Mouse (Mus musculus): Measurements from ENCODE around the gene Bbs9. TPM values are rescaled to one million over a fixed set of nuclear protein-coding genes. Genes with fewer than 3 reads are reported as not detected.
A peak's percentile ranks its signal among the peaks of the same experiment; 100 is the strongest.

Gene Bbs9
- polyA plus RNA-seq, 1 experiment from 2014 or later = 17.4 TPM

GRCm38 (mm10) chr9:22761487-22761886 is 286.0 kb downstream of the Bbs9 start:
- 86% methylated on average over 8 of the region's 8 CpGs for WGBS

GRCm38 (mm10) chr9:22765618-22766220 is 290.2 kb downstream of the Bbs9 start:
- Histone ChIP-seq H3K27ac (replicated peaks) (no peak overlapping the region), H3K9me3 (replicated peaks) (no peaks in the 10 kb centered on the region), H3K4me2 (no peak overlapping the region), H3K4me3 (replicated peaks) (no peak overlapping the region), H3K27me3 (replicated peaks) (no peaks in the 10 kb centered on the region), H3K4me1 (no peaks in the 10 kb centered on the region), H3K36me3 (no peaks in the 10 kb centered on the region), H3K9ac (replicated peaks) (no peak overlapping the region)
- WGBS = 89% methylated on average over 4 of the region's 4 CpGs
- no peak for ATAC-seq (ENCODE audit: low FRiP score)

More at GRCm38 (mm10) chr9:22761487-22761886, 286.0 kb downstream of the Bbs9 start:
- no peaks in the 10 kb centered on the region for H3K27me3 ChIP-seq (replicated peaks)
- no peak overlapping the region for H3K4me3 ChIP-seq (replicated peaks)
- no peaks in the 10 kb centered on the region for H3K9me3 ChIP-seq (replicated peaks)
- no peak overlapping the region for H3K9ac ChIP-seq (replicated peaks)
- no peaks in the 10 kb centered on the region for H3K4me1 ChIP-seq
- no peak for ATAC-seq (ENCODE audit: low FRiP score)
- no peaks in the 10 kb centered on the region for H3K36me3 ChIP-seq
- H3K4me2 ChIP-seq = no peak overlapping the region
- H3K27ac ChIP-seq (replicated peaks) = no peak overlapping the region

GRCm38 (mm10) chr9:22767154-22767553 is 291.6 kb downstream of the Bbs9 start:
- Histone ChIP-seq H3K36me3 (no peaks in the 10 kb centered on the region), H3K9ac (replicated peaks) (no peak overlapping the region), H3K4me1 (no peaks in the 10 kb centered on the region), H3K4me3 (replicated peaks) (no peak overlapping the region), H3K9me3 (replicated peaks) (no peaks in the 10 kb centered on the region), H3K27ac (replicated peaks) (no peak overlapping the region), H3K4me2 (no peak overlapping the region), H3K27me3 (replicated peaks) (no peaks in the 10 kb centered on the region)
- no peak for ATAC-seq (ENCODE audit: low FRiP score)
- WGBS = 89% methylated on average over 5 of the region's 5 CpGs

GRCm38 (mm10) chr9:22767860-22768259 is 292.3 kb downstream of the Bbs9 start:
- no peak overlapping the region for H3K9ac ChIP-seq (replicated peaks)
- WGBS = 79% methylated on average over 3 of the region's 3 CpGs
- H3K4me3 ChIP-seq (replicated peaks) = no peak overlapping the region
- ATAC-seq (ENCODE audit: low FRiP score) = no peak
- no peaks in the 10 kb centered on the region for H3K4me1 ChIP-seq
- H3K4me2 ChIP-seq = no peak overlapping the region
- no peaks in the 10 kb centered on the region for H3K9me3 ChIP-seq (replicated peaks)
- H3K27ac ChIP-seq (replicated peaks) = no peak overlapping the region
- no peaks in the 10 kb centered on the region for H3K36me3 ChIP-seq
- no peaks in the 10 kb centered on the region for H3K27me3 ChIP-seq (replicated peaks)

GRCm38 (mm10) chr9:22771785-22772184 is 296.3 kb downstream of the Bbs9 start:
- no peaks in the 10 kb centered on the region for H3K4me1 ChIP-seq
- no peak overlapping the region for H3K9ac ChIP-seq (replicated peaks)
- no peaks in the 10 kb centered on the region for H3K9me3 ChIP-seq (replicated peaks)
- H3K36me3 ChIP-seq = no peaks in the 10 kb centered on the region
- WGBS = 88% methylated on average over 3 of the region's 3 CpGs
- no peak overlapping the region for H3K4me2 ChIP-seq
- H3K27me3 ChIP-seq (replicated peaks) = no peaks in the 10 kb centered on the region
- no peak overlapping the region for H3K4me3 ChIP-seq (replicated peaks)
- no peak overlapping the region for H3K27ac ChIP-seq (replicated peaks)
- ATAC-seq (ENCODE audit: low FRiP score) = no peak

- no peak overlapping the region for H3K9ac ChIP-seq (replicated peaks)
- H3K4me3 ChIP-seq (replicated peaks) = no peak overlapping the region
- H3K4me2 ChIP-seq = no peak overlapping the region
- H3K27me3 ChIP-seq (replicated peaks) = no peaks in the 10 kb centered on the region
- no peaks in the 10 kb centered on the region for H3K36me3 ChIP-seq
- H3K9me3 ChIP-seq (replicated peaks) = no peaks in the 10 kb centered on the region
- 85% methylated on average over 5 of the region's 5 CpGs for WGBS
- no peak overlapping the region for H3K27ac ChIP-seq (replicated peaks)
- no peak for ATAC-seq (ENCODE audit: low FRiP score)
- no peaks in the 10 kb centered on the region for H3K4me1 ChIP-seq
Observed at GRCm38 (mm10) chr9:22776246-22776961, 300.9 kb downstream of the Bbs9 start.

GRCm38 (mm10) chr9:22777425-22777824 is 301.9 kb downstream of the Bbs9 start:
- Histone ChIP-seq H3K4me3 (replicated peaks) (no peak overlapping the region), H3K4me1 (no peaks in the 10 kb centered on the region), H3K36me3 (no peaks in the 10 kb centered on the region), H3K27ac (replicated peaks) (no peak overlapping the region), H3K27me3 (replicated peaks) (no peaks in the 10 kb centered on the region), H3K4me2 (no peak overlapping the region), H3K9ac (replicated peaks) (no peak overlapping the region), H3K9me3 (replicated peaks) (no peaks in the 10 kb centered on the region)
- 86% methylated on average over 7 of the region's 7 CpGs for WGBS
- ATAC-seq (ENCODE audit: low FRiP score) = no peak

GRCm38 (mm10) chr9:22779631-22780030 is 304.1 kb downstream of the Bbs9 start:
- Histone ChIP-seq H3K4me2 (no peak overlapping the region), H3K9me3 (replicated peaks) (no peaks in the 10 kb centered on the region), H3K4me1 (no peaks in the 10 kb centered on the region), H3K27me3 (replicated peaks) (no peaks in the 10 kb centered on the region), H3K9ac (replicated peaks) (no peak overlapping the region), H3K27ac (replicated peaks) (no peak overlapping the region), H3K4me3 (replicated peaks) (no peak overlapping the region), H3K36me3 (no peaks in the 10 kb centered on the region)
- WGBS = 83% methylated on average over 6 of the region's 6 CpGs
- ATAC-seq (ENCODE audit: low FRiP score) = no peak

- ATAC-seq (ENCODE audit: low FRiP score) = no peak
- Histone ChIP-seq H3K4me3 (replicated peaks) (no peak overlapping the region), H3K9ac (replicated peaks) (no peak overlapping the region), H3K27ac (replicated peaks) (no peak overlapping the region), H3K36me3 (no peaks in the 10 kb centered on the region), H3K4me2 (no peak overlapping the region), H3K4me1 (peaks cover 7% of the 10 kb centered on the region), H3K27me3 (replicated peaks) (no peaks in the 10 kb centered on the region), H3K9me3 (replicated peaks) (no peaks in the 10 kb centered on the region)
- 95% methylated on average over 4 of the region's 4 CpGs for WGBS
Observed at GRCm38 (mm10) chr9:22786006-22786405, 310.5 kb downstream of the Bbs9 start.

- Histone ChIP-seq H3K4me3 (replicated peaks) (no peak overlapping the region), H3K9me3 (replicated peaks) (no peaks in the 10 kb centered on the region), H3K27me3 (replicated peaks) (no peaks in the 10 kb centered on the region), H3K27ac (replicated peaks) (no peak overlapping the region), H3K4me1 (peaks cover 13% of the 10 kb centered on the region), H3K4me2 (no peak overlapping the region), H3K36me3 (no peaks in the 10 kb centered on the region), H3K9ac (replicated peaks) (no peak overlapping the region)
- 92% methylated on average over 4 of the region's 4 CpGs for WGBS
- ATAC-seq (ENCODE audit: low FRiP score) = no peak
Observed at GRCm38 (mm10) chr9:22788423-22788822, 312.9 kb downstream of the Bbs9 start.

GRCm38 (mm10) chr9:22788850-22789249 is 313.3 kb downstream of the Bbs9 start:
- WGBS = 90% methylated on average over 4 of the region's 4 CpGs
- H3K27ac ChIP-seq (replicated peaks) = no peak overlapping the region
- H3K27me3 ChIP-seq (replicated peaks) = no peaks in the 10 kb centered on the region
- H3K4me2 ChIP-seq = no peak overlapping the region
- ATAC-seq (ENCODE audit: low FRiP score) = no peak
- no peaks in the 10 kb centered on the region for H3K9me3 ChIP-seq (replicated peaks)
- H3K36me3 ChIP-seq = no peaks in the 10 kb centered on the region
- no peak overlapping the region for H3K9ac ChIP-seq (replicated peaks)
- no peak overlapping the region for H3K4me3 ChIP-seq (replicated peaks)
- H3K4me1 ChIP-seq = peaks cover 13% of the 10 kb centered on the region

- Histone ChIP-seq H3K4me3 (replicated peaks) (no peak overlapping the region), H3K9ac (replicated peaks) (no peak overlapping the region), H3K27me3 (replicated peaks) (no peaks in the 10 kb centered on the region), H3K4me2 (no peak overlapping the region), H3K9me3 (replicated peaks) (no peaks in the 10 kb centered on the region), H3K27ac (replicated peaks) (0 out of 2 replicates have a peak overlapping the region, but pooled peaks have one; percentile 28), H3K36me3 (no peaks in the 10 kb centered on the region), H3K4me1 (peaks cover 13% of the 10 kb centered on the region)
- 56% methylated on average over 9 of the region's 9 CpGs for WGBS
- peak; percentile 40; the same call in 1 of the 2 replicates for ATAC-seq (ENCODE audit: low FRiP score)
Observed at GRCm38 (mm10) chr9:22789380-22790168, 314.1 kb downstream of the Bbs9 start.
